Mouse (Mus musculus) G1E (cell line): ENCODE measurements around the gene Tmprss3. TPM values are rescaled to one million over a fixed set of nuclear protein-coding genes. Genes with fewer than 3 reads are reported as not detected.

Source experiments
- ATAC-seq: 2 replicates; pipeline ENCODE4 v1.8.0; 2016; ENCODE audit warnings: mild to moderate bottlenecking; ENCODE audit not compliant: insufficient number of reproducible peaks, poor library complexity, low FRiP score, severe bottlenecking; ENCODE audit errors: extremely low read depth
- DNase-seq: peaks from one replicate; pipeline ENCODE4 v3.0.0; 2012; ENCODE audit warnings: low spot score
- H3K27me3 ChIP-seq: 2 replicates; pipeline ENCODE4 v1.6.1; 2012; ENCODE audit warnings: mild to moderate bottlenecking, low read length, inconsistent platforms; ENCODE audit not compliant: insufficient read depth
- H3K36me3 ChIP-seq: replicated peaks from 2 replicates; pipeline ENCODE3; 2012; ENCODE audit warnings: mild to moderate bottlenecking, inconsistent platforms
- H3K4me1 ChIP-seq: 2 replicates; pipeline ENCODE4 v1.6.1; 2012; ENCODE audit warnings: low read depth, low read length, inconsistent platforms, mixed read lengths; ENCODE audit not compliant: insufficient read depth
- H3K4me3 ChIP-seq: 2 replicates; pipeline ENCODE4 v1.5.1; 2012; ENCODE audit warnings: low read depth, mild to moderate bottlenecking, inconsistent platforms, low read length, moderate library complexity, mixed read lengths
- H3K9me3 ChIP-seq: replicated peaks from 2 replicates; pipeline ENCODE4 v1.6.1; 2012; ENCODE audit warnings: inconsistent platforms
- CTCF ChIP-seq: IDR thresholded peaks from 2 replicates; pipeline ENCODE4 v1.5.1; 2012; ENCODE audit warnings: low read depth, low read length, inconsistent platforms, mixed read lengths
- GATA1 ChIP-seq: IDR thresholded peaks from 2 replicates; pipeline ENCODE4 v1.6.1; 2012; ENCODE audit warnings: borderline replicate concordance, low read length, inconsistent platforms, mixed read lengths
- GATA2 ChIP-seq: IDR thresholded peaks from 2 replicates; pipeline ENCODE4 v1.6.1; 2012; ENCODE audit warnings: low read depth, low read length, inconsistent platforms, borderline replicate concordance
- POLR2AphosphoS5 ChIP-seq: IDR thresholded peaks from 2 replicates; pipeline ENCODE4 v1.6.1; 2012; ENCODE audit warnings: low read depth, low read length, inconsistent platforms; ENCODE audit not compliant: insufficient replicate concordance
- TAL1 ChIP-seq: conservative IDR thresholded peaks from 2 replicates; pipeline ENCODE4 v1.6.1; 2012; ENCODE audit warnings: low read depth, low read length, inconsistent platforms, mixed read lengths
- polyA plus RNA-seq: library from polyadenylated mRNA; stranded (reverse); fragments of >175 nt; gene quantifications from 2 replicates; pipeline ENCODE4 v1.2.3, GENCODE M21; 2012
- total RNA-seq, 2 experiments: library from RNA; stranded (forward) in 1 of 2; stranded (reverse) in 1 of 2; fragments of 200-1000 nt in 1 of 2; fragments of >200 nt in 1 of 2; fragmentation: Nextera tagmentation in 1 of 2; gene quantifications; 2 replicates each; pipeline ENCODE4 v1.2.3; 2014 to 2017

The Tmprss3 gene
- total RNA-seq (2014; fragmentation: Nextera tagmentation) (not detected in 2 replicates), total RNA-seq (2017) (not detected in 2 replicates), polyA plus RNA-seq (not detected in 2 replicates)

- Histone ChIP-seq H3K27me3 (no peaks in the 10 kb centered on the region), H3K4me3 (no peak within 1 kb of the TSS), H3K4me1 (no peaks in the 10 kb centered on the region), H3K9me3 (peaks cover 65% of the 10 kb centered on the region), H3K36me3 (no peaks in the 10 kb centered on the region)
- no peak for TF ChIP-seq CTCF
- TF ChIP-seq TAL1: no peak
- no peak for TF ChIP-seq GATA1
- no peak for TF ChIP-seq GATA2
- no peak for TF ChIP-seq POLR2AphosphoS5
- ATAC-seq: no peak
- DNase-seq: no peak
Measured at GRCm38 (mm10) chr17:31198877-31199276, at the start of gene Tmprss3. Gene Tmprss3 (minus strand): TSS chr17:31198977.

GRCm38 (mm10) chr17:31247144-31247543, 48.4 kb upstream of the Tmprss3 start:
- peaks cover 55% of the 10 kb centered on the region for H3K9me3 ChIP-seq
- H3K4me3 ChIP-seq: no peak overlapping the region
- DNase-seq: no peak
- H3K4me1 ChIP-seq: no peaks in the 10 kb centered on the region
- no peaks in the 10 kb centered on the region for H3K36me3 ChIP-seq
- no peaks in the 10 kb centered on the region for H3K27me3 ChIP-seq
- ATAC-seq: no peak
- TF ChIP-seq TAL1: no peak
- TF ChIP-seq GATA2: no peak
- no peak for TF ChIP-seq POLR2AphosphoS5
- no peak for TF ChIP-seq GATA1
- no peak for TF ChIP-seq CTCF

GRCm38 (mm10) chr17:31245321-31245720, 46.5 kb upstream of the Tmprss3 start:
- TF ChIP-seq GATA2: no peak
- TF ChIP-seq GATA1: no peak
- no peak for TF ChIP-seq POLR2AphosphoS5
- no peak for TF ChIP-seq CTCF
- no peak for TF ChIP-seq TAL1
- Histone ChIP-seq H3K4me1 (no peaks in the 10 kb centered on the region), H3K9me3 (peaks cover 58% of the 10 kb centered on the region), H3K27me3 (no peaks in the 10 kb centered on the region), H3K36me3 (no peaks in the 10 kb centered on the region), H3K4me3 (no peak overlapping the region)
- no peak for DNase-seq
- no peak for ATAC-seq

GRCm38 (mm10) chr17:31242764-31243163, 44.0 kb upstream of the Tmprss3 start:
- Histone ChIP-seq H3K27me3 (no peaks in the 10 kb centered on the region), H3K9me3 (peaks cover 71% of the 10 kb centered on the region), H3K4me3 (no peak overlapping the region), H3K36me3 (no peaks in the 10 kb centered on the region), H3K4me1 (no peaks in the 10 kb centered on the region)
- DNase-seq (no peak), ATAC-seq (no peak)
- TF ChIP-seq GATA1: no peak
- TF ChIP-seq CTCF: no peak
- TF ChIP-seq TAL1: no peak
- TF ChIP-seq POLR2AphosphoS5: no peak
- no peak for TF ChIP-seq GATA2

- H3K27me3 ChIP-seq: no peaks in the 10 kb centered on the region
- DNase-seq (no peak), ATAC-seq (no peak)
- H3K4me3 ChIP-seq: no peak overlapping the region
- H3K9me3 ChIP-seq: peaks cover 78% of the 10 kb centered on the region
- no peaks in the 10 kb centered on the region for H3K36me3 ChIP-seq
- H3K4me1 ChIP-seq: no peaks in the 10 kb centered on the region
- TF ChIP-seq TAL1: no peak
Measured at GRCm38 (mm10) chr17:31241156-31241555, 42.4 kb upstream of the Tmprss3 start.

- Histone ChIP-seq H3K27me3 (no peaks in the 10 kb centered on the region), H3K9me3 (peaks cover 80% of the 10 kb centered on the region), H3K4me3 (no peak overlapping the region), H3K4me1 (no peaks in the 10 kb centered on the region), H3K36me3 (no peaks in the 10 kb centered on the region)
- TF ChIP-seq TAL1 (no peak), POLR2AphosphoS5 (no peak), GATA2 (no peak), CTCF (no peak), GATA1 (no peak)
- DNase-seq (no peak), ATAC-seq (no peak)
Measured at GRCm38 (mm10) chr17:31238234-31239020, 39.6 kb upstream of the Tmprss3 start.
